Mouse (Mus musculus): ENCODE measurements around the gene Slc35f2.

The Slc35f2 gene

GRCm38 (mm10) chr9:53771344-53772021 is at the start of gene Slc35f2:
Gene Slc35f2, plus strand, starts transcription at chr9:53771538.
- DNase-seq (ENCODE audit: low spot score): no peak

GRCm38 (mm10) chr9:53740829-53741404 is 30.4 kb upstream of the Slc35f2 start:
- DNase-seq (ENCODE audit: low spot score): no peak

GRCm38 (mm10) chr9:53750411-53750810 is 20.9 kb upstream of the Slc35f2 start:
- DNase-seq (ENCODE audit: low spot score): no peak

GRCm38 (mm10) chr9:53750899-53751298 is 20.4 kb upstream of the Slc35f2 start:
- no peak for DNase-seq (ENCODE audit: low spot score)

GRCm38 (mm10) chr9:53754801-53755200 is 16.5 kb upstream of the Slc35f2 start:
- no peak for DNase-seq (ENCODE audit: low spot score)

GRCm38 (mm10) chr9:53758142-53758541 is 13.2 kb upstream of the Slc35f2 start:
- DNase-seq (ENCODE audit: low spot score): no peak

- DNase-seq (ENCODE audit: low spot score): no peak
Observed at GRCm38 (mm10) chr9:53764697-53765096, 6.6 kb upstream of the Slc35f2 start.

- no peak for DNase-seq (ENCODE audit: low spot score)
Observed at GRCm38 (mm10) chr9:53768486-53768885, 2.9 kb upstream of the Slc35f2 start.

GRCm38 (mm10) chr9:53770771-53771343 is 481 bp upstream of the Slc35f2 start:
- no peak for DNase-seq (ENCODE audit: low spot score)

- DNase-seq (ENCODE audit: low spot score): no peak
Observed at GRCm38 (mm10) chr9:53772121-53772561, 803 bp downstream of the Slc35f2 start.

- no peak for DNase-seq (ENCODE audit: low spot score)
Observed at GRCm38 (mm10) chr9:53775511-53775910, 4.2 kb downstream of the Slc35f2 start.

- no peak for DNase-seq (ENCODE audit: low spot score)
Observed at GRCm38 (mm10) chr9:53786561-53787407, 15.4 kb downstream of the Slc35f2 start.

GRCm38 (mm10) chr9:53793830-53794330 is 22.5 kb downstream of the Slc35f2 start:
- DNase-seq (ENCODE audit: low spot score): no peak

- DNase-seq (ENCODE audit: low spot score): no peak
Observed at GRCm38 (mm10) chr9:53794490-53794889, 23.2 kb downstream of the Slc35f2 start.

GRCm38 (mm10) chr9:53795351-53795750 is 24.0 kb downstream of the Slc35f2 start:
- no peak for DNase-seq (ENCODE audit: low spot score)

GRCm38 (mm10) chr9:53796386-53796785 is 25.0 kb downstream of the Slc35f2 start:
- DNase-seq (ENCODE audit: low spot score): no peak

GRCm38 (mm10) chr9:53797141-53797540 is 25.8 kb downstream of the Slc35f2 start:
- DNase-seq (ENCODE audit: low spot score): no peak

- no peak for DNase-seq (ENCODE audit: low spot score)
Observed at GRCm38 (mm10) chr9:53802921-53803320, 31.6 kb downstream of the Slc35f2 start.

GRCm38 (mm10) chr9:53806496-53807086 is 35.3 kb downstream of the Slc35f2 start:
- no peak for DNase-seq (ENCODE audit: low spot score)

- no peak for DNase-seq (ENCODE audit: low spot score)
Observed at GRCm38 (mm10) chr9:53813418-53813817, 42.1 kb downstream of the Slc35f2 start.

- DNase-seq (ENCODE audit: low spot score): peak; percentile 6
Observed at GRCm38 (mm10) chr9:53818760-53819159, 47.4 kb downstream of the Slc35f2 start.

GRCm38 (mm10) chr9:53825318-53825717 is 54.0 kb downstream of the Slc35f2 start:
- DNase-seq (ENCODE audit: low spot score): no peak
